Mouse (Mus musculus) lung, postnatal 0 days (tissue): Measurements from ENCODE around the gene Cdh4. TPM values are rescaled to one million over a fixed set of nuclear protein-coding genes. Genes with fewer than 3 reads are reported as not detected.

Source experiments
- ATAC-seq: fragments of 200-750 bp; cut with Nextera tagmentation; 2 replicates; pipeline ENCODE4 v1.8.0; 2017; ENCODE audit warnings: moderate library complexity
- DNase-seq: peaks from one replicate; pipeline ENCODE4 v3.0.0-alpha.2; 2016; ENCODE audit warnings: low spot score
- H3K27ac ChIP-seq: fragments of 300-500 bp; sonication (generic); 2 replicates; pipeline ENCODE4 v1.5.1; 2014; ENCODE audit warnings: antibody characterized with exemption, mild to moderate bottlenecking, low read length, mixed read lengths
- H3K27me3 ChIP-seq: fragments of 300-500 bp; sonication (generic); replicated peaks from 2 replicates; pipeline ENCODE4 v1.6.1; 2014; ENCODE audit warnings: low read length, mixed read lengths; ENCODE audit not compliant: insufficient read depth
- H3K36me3 ChIP-seq: fragments of 300-500 bp; sonication (generic); 2 replicates; pipeline ENCODE4 v1.6.1; 2014; ENCODE audit warnings: low read length, mixed read lengths; ENCODE audit not compliant: insufficient read depth
- H3K4me1 ChIP-seq: fragments of 300-500 bp; sonication (generic); 2 replicates; pipeline ENCODE4 v1.6.1; 2014; ENCODE audit warnings: antibody characterized with exemption, low read depth, low read length, mixed read lengths; ENCODE audit not compliant: insufficient read depth
- H3K4me2 ChIP-seq: fragments of 300-500 bp; sonication (generic); replicated peaks from 2 replicates; pipeline ENCODE4 v1.6.1; 2014; ENCODE audit warnings: low read depth, mild to moderate bottlenecking, low read length, moderate library complexity, mixed read lengths
- H3K4me3 ChIP-seq: fragments of 300-500 bp; sonication (generic); 2 replicates; pipeline ENCODE4 v1.5.1; 2014; ENCODE audit warnings: low read depth, low read length
- H3K9ac ChIP-seq: fragments of 300-500 bp; sonication (generic); replicated peaks from 2 replicates; pipeline ENCODE4 v1.6.1; 2014; ENCODE audit warnings: low read depth, mild to moderate bottlenecking
- H3K9me3 ChIP-seq: fragments of 300-500 bp; sonication (generic); 2 replicates; pipeline ENCODE4 v1.6.1; 2016; ENCODE audit warnings: low read length, mixed read lengths
- CTCF ChIP-seq: IDR thresholded peaks from 2 replicates; pipeline ENCODE4 v1.5.1; 2016; ENCODE audit warnings: antibody characterized with exemption, mild to moderate bottlenecking
- EP300 ChIP-seq: IDR thresholded peaks from 2 replicates; pipeline ENCODE4 v1.6.1; 2016; ENCODE audit warnings: antibody characterized with exemption, mild to moderate bottlenecking, control low read depth
- WGBS: fragments of 180-500 bp; shearing (Covaris S2); extraction: QIAGEN DNeasy Blood & Tissue Kit; methylation state at CpG from one replicate; pipeline ENCODE4 v1.1.7; 2014; 5-methylcytosine and 5-hydroxymethylcytosine counted together
- polyA plus RNA-seq: library from polyadenylated mRNA; unstranded; fragments of >200 nt; fragmentation: Nextera tagmentation; extraction: Ambion mirVana; gene quantifications from 2 replicates; pipeline ENCODE4 v1.2.1, GENCODE M21; 2015

Cdh4 gene
- polyA plus RNA-seq, 1 experiment from 2014 or later, result 3.4 TPM

DNA sequence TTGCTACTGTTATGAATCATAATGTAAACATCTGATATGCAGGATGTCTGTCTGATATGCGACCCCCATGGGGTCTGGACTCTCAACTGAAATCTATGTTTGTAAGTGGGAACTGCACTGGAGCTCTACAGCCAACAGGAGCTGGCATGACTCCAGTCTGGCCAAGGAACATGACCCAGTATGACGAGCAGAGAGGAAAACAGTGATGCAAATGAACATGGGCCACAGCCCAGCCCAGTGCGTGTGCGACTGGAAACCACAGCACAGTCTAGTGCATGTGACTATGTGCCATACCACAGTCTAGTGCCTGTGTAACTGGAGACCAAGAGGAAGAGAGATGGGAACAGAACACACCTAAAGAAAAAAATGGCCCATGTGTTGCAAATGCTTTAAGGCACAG, 477.8 kb downstream of the Cdh4 start:
- 59% methylated on average over 4 of the region's 4 CpGs for WGBS
- DNase-seq, result no peak
- no peak overlapping the region for H3K4me3 ChIP-seq
- no peak overlapping the region for H3K9ac ChIP-seq
- H3K4me2 ChIP-seq, result no peak overlapping the region
- no peaks in the 10 kb centered on the region for H3K27me3 ChIP-seq
- H3K4me1 ChIP-seq, result no peaks in the 10 kb centered on the region
- H3K9me3 ChIP-seq, result no peaks in the 10 kb centered on the region
- no peak for TF ChIP-seq EP300
- no peak for TF ChIP-seq CTCF
- ATAC-seq, result peak; percentile 54; the same call in 1 of the 2 replicates
- no peak overlapping the region for H3K27ac ChIP-seq
- peaks cover 28% of the 10 kb centered on the region for H3K36me3 ChIP-seq

DNA sequence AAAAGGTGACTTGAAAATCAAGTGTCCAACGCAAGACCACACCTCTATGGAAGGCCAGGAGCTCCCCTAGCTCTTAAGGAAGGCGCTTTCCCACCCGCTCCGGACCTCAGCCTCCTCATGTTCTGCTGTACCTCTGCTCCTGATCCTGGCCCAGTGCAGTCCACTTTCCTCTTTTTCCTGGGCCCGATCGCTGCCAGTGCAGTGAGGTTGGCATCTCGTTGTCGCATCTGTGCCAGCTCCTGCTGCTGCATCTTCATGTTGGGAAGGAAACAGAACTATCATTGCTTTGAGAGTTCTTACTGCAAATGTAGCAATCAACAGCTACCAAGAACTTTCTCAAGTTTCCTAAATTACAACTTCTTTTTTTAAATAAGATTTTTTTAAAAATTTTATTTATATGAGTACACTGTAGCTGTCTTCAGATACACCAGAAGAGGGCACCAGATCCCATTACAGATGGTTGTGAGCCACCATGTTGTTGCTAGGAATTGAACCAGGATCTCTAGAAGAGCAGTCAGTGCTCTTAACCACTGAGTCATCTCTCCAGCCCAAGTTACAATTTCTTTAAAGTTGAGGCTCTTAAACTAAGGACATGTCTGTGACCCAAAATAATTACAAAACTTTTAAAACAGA, 478.9 kb downstream of the Cdh4 start:
- Histone ChIP-seq H3K4me2 (no peak overlapping the region), H3K9ac (no peak overlapping the region), H3K4me1 (no peaks in the 10 kb centered on the region), H3K9me3 (no peaks in the 10 kb centered on the region), H3K36me3 (peaks cover 28% of the 10 kb centered on the region), H3K27me3 (no peaks in the 10 kb centered on the region), H3K4me3 (no peak overlapping the region), H3K27ac (no peak overlapping the region)
- TF ChIP-seq EP300 (no peak), CTCF (peak; percentile 27)
- DNase-seq (no peak), ATAC-seq (no peak)
- WGBS, result 89% methylated on average over 8 of the region's 8 CpGs

DNA sequence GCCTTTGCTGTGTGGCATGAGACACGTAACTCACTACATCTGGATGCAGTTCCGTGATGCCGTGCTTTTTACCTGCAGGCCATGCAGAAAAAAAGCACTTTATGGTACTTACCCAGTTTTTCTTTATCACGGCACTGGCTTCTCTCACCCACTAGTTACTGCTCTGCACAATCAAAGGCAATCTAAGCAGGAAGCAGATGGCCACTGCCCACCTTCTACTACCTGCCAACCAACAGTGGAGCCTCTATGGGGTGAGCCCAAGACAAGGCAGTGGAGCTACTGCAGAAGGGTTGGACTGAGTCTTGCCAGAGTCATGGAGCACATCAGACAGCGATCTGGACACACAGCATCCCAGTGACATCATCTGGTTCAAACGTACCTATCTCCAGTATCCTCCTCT, 481.8 kb downstream of the Cdh4 start:
- DNase-seq (no peak), ATAC-seq (no peak)
- no peak for TF ChIP-seq EP300
- TF ChIP-seq CTCF, result no peak
- Histone ChIP-seq H3K4me1 (no peaks in the 10 kb centered on the region), H3K27ac (no peak overlapping the region), H3K27me3 (no peaks in the 10 kb centered on the region), H3K9me3 (no peaks in the 10 kb centered on the region), H3K4me3 (no peak overlapping the region), H3K36me3 (peaks cover 21% of the 10 kb centered on the region), H3K4me2 (no peak overlapping the region), H3K9ac (no peak overlapping the region)
- WGBS, result 93% methylated on average over 6 of the region's 6 CpGs

DNA sequence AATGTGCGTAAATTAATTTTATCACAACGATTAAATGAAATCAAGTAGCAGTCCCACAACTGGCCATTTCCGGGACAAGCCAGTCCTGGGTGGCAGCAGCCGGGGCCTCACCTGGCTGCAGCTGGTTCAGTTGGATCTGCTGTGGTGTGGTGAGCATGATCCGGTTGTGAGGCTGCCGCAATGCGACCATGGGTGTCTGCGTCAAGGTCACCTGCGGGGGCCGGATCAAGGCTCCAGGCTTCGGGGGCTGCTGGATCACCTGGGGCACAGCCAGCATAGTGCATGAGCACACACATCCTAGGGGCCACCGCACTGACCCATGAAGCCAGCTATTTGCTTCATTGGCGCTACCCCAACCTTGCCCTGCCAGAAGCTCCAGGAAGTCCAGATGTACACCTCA, 486.9 kb downstream of the Cdh4 start:
- no peak for ATAC-seq
- H3K4me2 ChIP-seq, result no peak overlapping the region
- no peak for TF ChIP-seq CTCF
- TF ChIP-seq EP300, result no peak
- H3K27ac ChIP-seq, result no peak overlapping the region
- WGBS, result 89% methylated on average over 13 of the region's 13 CpGs
- H3K27me3 ChIP-seq, result no peaks in the 10 kb centered on the region
- H3K36me3 ChIP-seq, result 0 out of 2 replicates have a peak, but pooled peaks cover 8% of the 10 kb centered on the region
- H3K9me3 ChIP-seq, result no peaks in the 10 kb centered on the region
- no peak overlapping the region for H3K9ac ChIP-seq
- no peak for DNase-seq
- no peak overlapping the region for H3K4me3 ChIP-seq
- H3K4me1 ChIP-seq, result no peaks in the 10 kb centered on the region

DNA sequence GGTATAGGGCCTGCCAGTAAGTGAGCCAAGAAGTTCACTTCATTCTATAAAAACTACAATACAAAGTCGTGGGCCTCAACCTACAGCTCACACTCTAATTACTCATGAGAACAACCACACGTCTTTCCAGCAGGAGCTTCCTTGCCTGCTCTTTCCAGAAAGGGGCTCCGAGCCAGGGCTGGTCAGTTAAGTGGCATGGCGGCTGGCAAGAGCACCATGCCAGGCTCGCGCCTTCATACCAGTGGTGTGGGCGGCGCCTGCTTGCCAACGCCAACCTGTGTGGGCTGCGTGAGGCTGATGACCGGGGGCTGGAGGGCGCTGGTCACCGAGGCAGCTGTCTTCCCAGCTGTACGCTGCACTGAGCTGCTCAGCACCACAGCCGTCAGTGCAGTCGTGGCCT, 489.5 kb downstream of the Cdh4 start:
- Histone ChIP-seq H3K36me3 (0 out of 2 replicates have a peak, but pooled peaks cover 8% of the 10 kb centered on the region), H3K27me3 (no peaks in the 10 kb centered on the region), H3K9ac (no peak overlapping the region), H3K27ac (no peak overlapping the region), H3K4me2 (no peak overlapping the region), H3K4me1 (no peaks in the 10 kb centered on the region), H3K9me3 (no peaks in the 10 kb centered on the region), H3K4me3 (no peak overlapping the region)
- 89% methylated on average over 16 of the region's 16 CpGs for WGBS
- ATAC-seq (no peak), DNase-seq (no peak)
- no peak for TF ChIP-seq CTCF
- no peak for TF ChIP-seq EP300

DNA sequence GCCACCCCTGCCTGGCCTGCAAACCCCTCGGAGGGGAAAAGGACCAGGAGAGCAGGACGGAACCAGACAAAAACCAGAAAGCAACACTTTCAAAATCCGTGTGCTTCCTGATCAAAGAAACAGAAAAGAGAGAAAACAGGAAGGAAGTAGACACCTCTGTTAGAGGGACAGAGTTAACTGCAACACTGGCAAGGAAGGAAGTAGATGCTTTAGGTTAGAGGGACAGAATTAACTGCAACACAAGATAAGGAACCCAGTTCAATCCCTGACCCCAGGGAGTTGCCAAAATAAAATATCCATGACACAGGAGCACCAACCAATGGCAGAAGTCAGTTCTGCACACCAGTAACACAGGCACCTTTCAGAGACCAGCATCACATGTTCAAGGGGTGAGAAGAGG, 491.9 kb downstream of the Cdh4 start:
- Histone ChIP-seq H3K4me3 (no peak overlapping the region), H3K9me3 (no peaks in the 10 kb centered on the region), H3K9ac (no peak overlapping the region), H3K27ac (no peak overlapping the region), H3K4me1 (no peaks in the 10 kb centered on the region), H3K4me2 (no peak overlapping the region), H3K27me3 (no peaks in the 10 kb centered on the region), H3K36me3 (0 out of 2 replicates have a peak, but pooled peaks cover 8% of the 10 kb centered on the region)
- 70% methylated on average over 3 of the region's 3 CpGs for WGBS
- TF ChIP-seq CTCF (no peak), EP300 (no peak)
- ATAC-seq (no peak), DNase-seq (no peak)

DNA sequence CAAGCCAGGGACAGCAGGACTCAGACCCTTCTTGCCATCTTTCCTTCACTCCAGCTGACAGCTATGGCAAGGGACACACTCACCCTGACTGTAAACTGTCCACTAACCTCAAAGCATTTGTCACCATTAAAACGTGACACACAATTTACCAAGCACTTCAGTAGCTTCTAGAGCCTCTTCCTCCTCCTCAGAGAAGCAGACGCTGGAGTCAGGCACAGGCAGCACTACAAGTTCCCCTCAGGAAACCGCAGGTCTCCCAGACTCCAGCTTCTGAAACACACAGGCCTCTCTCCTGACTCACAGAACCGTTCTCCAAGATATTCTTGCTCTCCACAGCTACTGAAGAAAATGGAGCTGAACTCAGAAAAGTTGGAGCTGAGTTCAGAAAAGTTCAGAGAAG, 494.9 kb downstream of the Cdh4 start:
- 52% methylated on average over 4 of the region's 4 CpGs for WGBS
- ATAC-seq, result no peak
- H3K4me2 ChIP-seq, result no peak overlapping the region

More for the DNA sequence above, 494.9 kb downstream of the Cdh4 start:
- no peak overlapping the region for H3K4me3 ChIP-seq
- H3K27me3 ChIP-seq, result no peaks in the 10 kb centered on the region
- no peaks in the 10 kb centered on the region for H3K4me1 ChIP-seq
- DNase-seq, result no peak
- H3K9ac ChIP-seq, result no peak overlapping the region
- H3K9me3 ChIP-seq, result no peaks in the 10 kb centered on the region
- H3K27ac ChIP-seq, result no peak overlapping the region
- TF ChIP-seq EP300 (no peak), CTCF (no peak)
- H3K36me3 ChIP-seq, result no peaks in the 10 kb centered on the region
